22 mouse cellular contexts compared by ENCODE assay signal in genomic region chr5:35120024-35120423, GRCm38 (mm10). TPM values are rescaled to one million over a fixed set of nuclear protein-coding genes. Genes with fewer than 3 reads are reported as not detected.
DNase-seq lines count a peak whose midpoint lies in the region; ATAC-seq and TF ChIP-seq lines count a peak whose summit lies in the region.
"Had no signal": no experiment of that assay in that cellular context is flagged by ENCODE, and none has a peak within 500 bp of the region (broad histone marks: within the 10 kb centered on the region; RNA-seq: fewer than 3 reads in every experiment).

No protein-coding gene starts in this region.

- no peak overlapping the region for H3K4me3 ChIP-seq in forebrain, embryonic 16.5 days (replicated peaks; ENCODE audit: low read length)
- no peak overlapping the region for H3K4me3 ChIP-seq in forebrain, embryonic 12.5 days (replicated peaks)
- no peak overlapping the region for H3K4me3 ChIP-seq in left cerebral cortex, adult 2 months
- no peak overlapping the region for H3K4me3 ChIP-seq in liver, embryonic 12.5 days
- H3K4me3 ChIP-seq: heart, embryonic 10.5 days; hindbrain, embryonic 10.5 days; limb, embryonic 10.5 days; neural tube, embryonic 13.5 days had no signal

- no peaks in the 10 kb centered on the region for H3K9me3 ChIP-seq in forebrain, embryonic 16.5 days (ENCODE audit: control insufficient read depth, low read length)
- no peaks in the 10 kb centered on the region for H3K9me3 ChIP-seq in forebrain, embryonic 12.5 days
- H3K9me3 ChIP-seq in liver, embryonic 12.5 days (replicated peaks), result no peaks in the 10 kb centered on the region
- H3K9me3 ChIP-seq: heart, embryonic 10.5 days; hindbrain, embryonic 10.5 days; limb, embryonic 10.5 days; neural tube, embryonic 13.5 days had no signal

- H3K27ac ChIP-seq in forebrain, embryonic 16.5 days (ENCODE audit: low read length), result peak overlapping the region; percentile 35; the same call in 1 of the 2 replicates
- H3K27ac ChIP-seq in forebrain, embryonic 12.5 days, result no peak overlapping the region
- no peak overlapping the region for H3K27ac ChIP-seq in left cerebral cortex, adult 2 months
- H3K27ac ChIP-seq in liver, embryonic 12.5 days, result no peak overlapping the region
- H3K27ac ChIP-seq: heart, embryonic 10.5 days; hindbrain, embryonic 10.5 days; limb, embryonic 10.5 days; neural tube, embryonic 13.5 days had no signal

- peak; percentile 28 to 34 for DNase-seq in left cerebral cortex, postnatal 36 days (ENCODE audit: low spot score in 2 of 2)
- DNase-seq in left cerebral cortex, adult 2 months (ENCODE audit: extremely low spot score in 1 of 2, low spot score in 2 of 2), result no peak
- DNase-seq in cerebellum, adult 11-12 months, result peak; percentile 86
- peak; percentile 82 to 84 for DNase-seq in cerebellum, postnatal 10 days
- DNase-seq in thymus, postnatal 0 days (ENCODE audit: low spot score), result no peak
- DNase-seq: adrenal gland, postnatal 25 days; B cell, adult 2 months; embryo, embryonic 11 days; kidney, adult 8-10 months; kidney, postnatal 25 days; layer of hippocampus, postnatal 36 days; lung, adult 18-20 months; lung, postnatal 36 days; right cerebral cortex, adult 18-20 months; thymus, postnatal 4 days had no signal

- WGBS in forebrain, embryonic 16.5 days, result 56% methylated on average over 8 of the region's 8 CpGs
- WGBS in forebrain, embryonic 12.5 days, result 85% methylated on average over 8 of the region's 8 CpGs
- 75% methylated on average over 8 of the region's 8 CpGs for WGBS in liver, embryonic 12.5 days (ENCODE audit: insufficient replicate concordance)

- H3K4me1 ChIP-seq in forebrain, embryonic 16.5 days (replicated peaks; ENCODE audit: control insufficient read depth, insufficient read depth, low read length), result peaks cover 13% of the 10 kb centered on the region
- H3K4me1 ChIP-seq in forebrain, embryonic 12.5 days, result no peaks in the 10 kb centered on the region
- peaks cover 24% of the 10 kb centered on the region for H3K4me1 ChIP-seq in liver, embryonic 12.5 days
- H3K4me1 ChIP-seq: hindbrain, embryonic 10.5 days; limb, embryonic 10.5 days; neural tube, embryonic 13.5 days had no signal

- intact Hi-C loops in left cerebral cortex, postnatal 36 days (cut with DNase I), result no loop called here
- intact Hi-C loops in left cerebral cortex, adult 2 months (cut with DNase I), result no loop called here

- ATAC-seq in forebrain, embryonic 16.5 days, result peak; percentile 72; the same call in 1 of the 2 replicates
- ATAC-seq in forebrain, embryonic 12.5 days (ENCODE audit: low FRiP score), result no peak
- ATAC-seq in liver, embryonic 12.5 days, result no peak

- no peak overlapping the region for H3K4me2 ChIP-seq in forebrain, embryonic 16.5 days (ENCODE audit: low read length)
- H3K4me2 ChIP-seq in forebrain, embryonic 12.5 days, result no peak overlapping the region
- H3K4me2 ChIP-seq in liver, embryonic 12.5 days, result no peak overlapping the region
- H3K4me2 ChIP-seq: neural tube, embryonic 13.5 days had no signal

- no peaks in the 10 kb centered on the region for H3K27me3 ChIP-seq in forebrain, embryonic 16.5 days (replicated peaks; ENCODE audit: control insufficient read depth, insufficient read depth, low read length)
- H3K27me3 ChIP-seq in forebrain, embryonic 12.5 days, result no peaks in the 10 kb centered on the region
- H3K27me3 ChIP-seq in liver, embryonic 12.5 days (replicated peaks), result peaks cover 39% of the 10 kb centered on the region
- H3K27me3 ChIP-seq: neural tube, embryonic 13.5 days had no signal

- H3K36me3 ChIP-seq in forebrain, embryonic 16.5 days (ENCODE audit: control insufficient read depth, insufficient read depth), result no peaks in the 10 kb centered on the region
- no peaks in the 10 kb centered on the region for H3K36me3 ChIP-seq in forebrain, embryonic 12.5 days (replicated peaks)
- H3K36me3 ChIP-seq in liver, embryonic 12.5 days, result no peaks in the 10 kb centered on the region
- H3K36me3 ChIP-seq: heart, embryonic 10.5 days; hindbrain, embryonic 10.5 days; limb, embryonic 10.5 days; neural tube, embryonic 13.5 days had no signal

- no peak for TF ChIP-seq CTCF in left cerebral cortex, adult 2 months (IDR thresholded peaks at IDR 0.05)

- H3K9ac ChIP-seq in forebrain, embryonic 16.5 days (replicated peaks; ENCODE audit: low read depth, low read length), result no peak overlapping the region
- H3K9ac ChIP-seq in forebrain, embryonic 12.5 days, result no peak overlapping the region
- no peak overlapping the region for H3K9ac ChIP-seq in liver, embryonic 12.5 days
- H3K9ac ChIP-seq: neural tube, embryonic 13.5 days had no signal

RNA-seq across cellular contexts. Expression of gene Lrpap1, which starts 14.5 kb away (rescaled TPM):
- polyA plus RNA-seq in forebrain, embryonic 16.5 days (2015; fragmentation: Nextera tagmentation; extraction: Ambion mirVana), result 151 and 155 TPM in 2 replicates
- 94.7 and 96.2 TPM in 2 replicates for polyA plus RNA-seq in forebrain, embryonic 12.5 days (2016; fragmentation: Nextera tagmentation; extraction: Ambion mirVana)
- 100 to 1,000 TPM; 139 to 153 TPM for total RNA-seq in left cerebral cortex, postnatal 36 days (2021)
- 100 to 1,000 TPM; 137 to 138 TPM for total RNA-seq in left cerebral cortex, adult 2 months (2021)
- 77.1 and 78.4 TPM in 2 replicates for polyA plus RNA-seq in liver, embryonic 12.5 days (2016; fragmentation: Nextera tagmentation; extraction: Ambion mirVana)
- 76.2 and 89.0 TPM in 2 replicates for polyA plus RNA-seq in thymus, postnatal 0 days (2015; fragmentation: Nextera tagmentation; extraction: Ambion mirVana)

Comparison
In these comparisons a context has a peak if more than half of its experiments do, and no peak if none do; other contexts are left out.
1. DNase-seq: peak in left cerebral cortex, postnatal 36 days (2 of 2), cerebellum, adult 11-12 months (single experiment) and cerebellum, postnatal 10 days (2 of 2); none in left cerebral cortex, adult 2 months (0 of 2) and thymus, postnatal 0 days (single experiment).